Mouse (Mus musculus) embryo, embryonic 9.5 days (tissue): ENCODE data around the gene Agpat4.

Experiments
- DNase-seq: peaks from one replicate; pipeline ENCODE4 v3.0.0-alpha.2; 2017; ENCODE audit errors: extremely low spot score

The Agpat4 gene

GRCm38 (mm10) chr17:12160984-12161764 lies 42.7 kb downstream of the Agpat4 start:
- DNase-seq, result no peak

GRCm38 (mm10) chr17:12161877-12162276 lies 43.4 kb downstream of the Agpat4 start:
- no peak for DNase-seq

GRCm38 (mm10) chr17:12162824-12163223 lies 44.3 kb downstream of the Agpat4 start:
- DNase-seq, result no peak

- DNase-seq, result no peak
These were observed 44.9 kb downstream of the Agpat4 start for GRCm38 (mm10) chr17:12163403-12163802.

GRCm38 (mm10) chr17:12163903-12164302 lies 45.4 kb downstream of the Agpat4 start:
- no peak for DNase-seq

- no peak for DNase-seq
These were observed 46.0 kb downstream of the Agpat4 start for GRCm38 (mm10) chr17:12164507-12164906.

- no peak for DNase-seq
These were observed 46.6 kb downstream of the Agpat4 start for GRCm38 (mm10) chr17:12165009-12165695.

GRCm38 (mm10) chr17:12165701-12166100 lies 47.2 kb downstream of the Agpat4 start:
- no peak for DNase-seq

- no peak for DNase-seq
These were observed 50.0 kb downstream of the Agpat4 start for GRCm38 (mm10) chr17:12168536-12168935.

- DNase-seq, result no peak
These were observed 50.9 kb downstream of the Agpat4 start for GRCm38 (mm10) chr17:12169326-12169836.

- DNase-seq, result no peak
These were observed 52.4 kb downstream of the Agpat4 start for GRCm38 (mm10) chr17:12170791-12171497.

GRCm38 (mm10) chr17:12171666-12172065 lies 53.2 kb downstream of the Agpat4 start:
- no peak for DNase-seq

- DNase-seq, result no peak
These were observed 55.7 kb downstream of the Agpat4 start for GRCm38 (mm10) chr17:12174221-12174620.

GRCm38 (mm10) chr17:12174896-12175295 lies 56.4 kb downstream of the Agpat4 start:
- no peak for DNase-seq

- DNase-seq, result no peak
These were observed 57.1 kb downstream of the Agpat4 start for GRCm38 (mm10) chr17:12175626-12176025.

GRCm38 (mm10) chr17:12179339-12179738 lies 60.8 kb downstream of the Agpat4 start:
- no peak for DNase-seq

GRCm38 (mm10) chr17:12179766-12180165 lies 61.3 kb downstream of the Agpat4 start:
- no peak for DNase-seq

- DNase-seq, result no peak
These were observed 64.4 kb downstream of the Agpat4 start for GRCm38 (mm10) chr17:12182702-12183485.

- DNase-seq, result no peak
These were observed 65.8 kb downstream of the Agpat4 start for GRCm38 (mm10) chr17:12184283-12184682.

- no peak for DNase-seq
These were observed 67.4 kb downstream of the Agpat4 start for GRCm38 (mm10) chr17:12185855-12186254.

GRCm38 (mm10) chr17:12186341-12186740 lies 67.8 kb downstream of the Agpat4 start:
- no peak for DNase-seq

- no peak for DNase-seq
These were observed 69.3 kb downstream of the Agpat4 start for GRCm38 (mm10) chr17:12187782-12188181.
